Mouse (Mus musculus) midbrain, embryonic 12.5 days (tissue): ENCODE measurements at regions not wholly inside any gene's neighbourhood (a gene's known extent, or its start where the extent isn't known, plus 50 kb on each side); places are given as distances from the start of the nearest gene placed in this dataset.

Experiments used
- ATAC-seq: fragments of 200-750 bp; cut with Nextera tagmentation; 2 replicates; pipeline ENCODE4 v1.8.0; 2017; ENCODE audit warnings: low read depth, moderate TSS enrichment, moderate library complexity; ENCODE audit not compliant: low FRiP score
- H3K27ac ChIP-seq: fragments of 300-500 bp; sonication (generic); replicated peaks from 2 replicates; pipeline ENCODE4 v1.5.1; 2016; ENCODE audit warnings: mild to moderate bottlenecking
- H3K27me3 ChIP-seq: fragments of 300-500 bp; sonication (generic); 2 replicates; pipeline ENCODE4 v1.6.1; 2016; ENCODE audit warnings: mild to moderate bottlenecking
- H3K36me3 ChIP-seq: fragments of 300-500 bp; sonication (generic); 2 replicates; pipeline ENCODE4 v1.6.1; 2016
- H3K4me1 ChIP-seq: fragments of 300-500 bp; sonication (generic); 2 replicates; pipeline ENCODE4 v1.6.1; 2016
- H3K4me2 ChIP-seq: fragments of 300-500 bp; sonication (generic); replicated peaks from 2 replicates; pipeline ENCODE4 v1.6.1; 2016; ENCODE audit warnings: mild to moderate bottlenecking, moderate library complexity
- H3K4me3 ChIP-seq: fragments of 300-500 bp; sonication (generic); 2 replicates; pipeline ENCODE4 v1.5.1; 2016; ENCODE audit warnings: mild to moderate bottlenecking
- H3K9ac ChIP-seq: fragments of 300-500 bp; sonication (generic); replicated peaks from 2 replicates; pipeline ENCODE4 v1.6.1; 2016; ENCODE audit warnings: mild to moderate bottlenecking, moderate library complexity
- H3K9me3 ChIP-seq: fragments of 300-500 bp; sonication (generic); 2 replicates; pipeline ENCODE4 v1.6.1; 2016; ENCODE audit warnings: mild to moderate bottlenecking
- WGBS: fragments of 180-500 bp; shearing (Covaris S2); methylation state at CpG from one replicate; pipeline ENCODE4 v1.1.7; 2016; 5-methylcytosine and 5-hydroxymethylcytosine counted together

- Histone ChIP-seq H3K4me1 (no peaks in the 10 kb centered on the region), H3K9me3 (no peaks in the 10 kb centered on the region), H3K4me3 (no peak overlapping the region), H3K36me3 (no peaks in the 10 kb centered on the region), H3K27ac (no peak overlapping the region), H3K9ac (no peak overlapping the region), H3K27me3 (no peaks in the 10 kb centered on the region), H3K4me2 (no peak overlapping the region)
- no peak for ATAC-seq
- WGBS: 73% methylated on average over 5 of the region's 5 CpGs
Measured at GRCm38 (mm10) chr15:56764019-56764418, 713.4 kb downstream of the Slc22a22 start.

GRCm38 (mm10) chr15:56746698-56747097, 730.7 kb downstream of the Slc22a22 start:
- whole genome bisulfite sequencing: 71% methylated on average over 1 of the region's 1 CpGs
- ATAC-seq: no peak
- Histone ChIP-seq H3K9me3 (no peaks in the 10 kb centered on the region), H3K4me1 (peaks cover 4% of the 10 kb centered on the region; the same call in 1 of the 2 replicates), H3K4me3 (no peak overlapping the region), H3K36me3 (no peaks in the 10 kb centered on the region), H3K9ac (no peak overlapping the region), H3K27me3 (no peaks in the 10 kb centered on the region), H3K4me2 (no peak overlapping the region), H3K27ac (no peak overlapping the region)

- H3K9ac ChIP-seq: no peak overlapping the region
- 36% methylated on average over 4 of the region's 4 CpGs for WGBS
- H3K4me2 ChIP-seq: no peak overlapping the region
- ATAC-seq: no peak
- no peaks in the 10 kb centered on the region for H3K36me3 ChIP-seq
- H3K4me3 ChIP-seq: no peak overlapping the region
- H3K27me3 ChIP-seq: no peaks in the 10 kb centered on the region
- H3K9me3 ChIP-seq: no peaks in the 10 kb centered on the region
- peaks cover 4% of the 10 kb centered on the region; the same call in 1 of the 2 replicates for H3K4me1 ChIP-seq
- H3K27ac ChIP-seq: no peak overlapping the region
Measured at GRCm38 (mm10) chr15:56744915-56745314, 732.5 kb downstream of the Slc22a22 start.
